8 mouse cellular contexts compared by ENCODE assay signal in genomic region chr7:139484206-139484955, GRCm38 (mm10).
DNase-seq lines count a peak whose midpoint lies in the region; TF ChIP-seq lines count a peak whose summit lies in the region.

No protein-coding gene starts in this region.

- no peak overlapping the region for H3K27ac ChIP-seq in thymus, adult 2 months (ENCODE audit: control insufficient read depth, insufficient read depth, low read length)

- no peak for TF ChIP-seq POLR2A in thymus, adult 2 months (IDR thresholded peaks at IDR 0.05; ENCODE audit: control insufficient read depth, extremely low read depth, insufficient read depth, low read length, poor library complexity)

- no peak overlapping the region for H3K4me3 ChIP-seq in thymus, adult 2 months (ENCODE audit: control insufficient read depth, insufficient read depth, low read length)

- H3K27me3 ChIP-seq in thymus, adult 2 months (ENCODE audit: control insufficient read depth, insufficient read depth, low read length): no peaks in the 10 kb centered on the region

- TF ChIP-seq CTCF in thymus, adult 2 months (IDR thresholded peaks at IDR 0.05; ENCODE audit: borderline replicate concordance, control insufficient read depth, extremely low read depth, insufficient read depth, low read length, poor library complexity): peak; percentile 63; the same call in 1 of the 2 replicates

- DNase-seq in thymus, adult 2 months: peak; percentile 6
- DNase-seq in thymus, adult 18-20 months: no peak
- peak; percentile 73 to 78 for DNase-seq in cerebellum, adult 18-20 months
- DNase-seq in frontal cortex, adult 2 months (ENCODE audit: extremely low spot score in 1 of 2, low spot score in 1 of 2): peak; percentile 26 to 72
- peak; percentile 55 for DNase-seq in kidney, postnatal 14 days
- DNase-seq in lung, postnatal 14 days: peak; percentile 42
- DNase-seq in right cerebral cortex, postnatal 10 days (ENCODE audit: low spot score in 2 of 2): peak; percentile 75 to 82
- DNase-seq in B cell, adult 2 months: no peak

- WGBS in thymus, adult 2 months: 84% methylated on average over 9 of the region's 9 CpGs

- H3K4me1 ChIP-seq in thymus, adult 2 months (replicated peaks; ENCODE audit: control insufficient read depth, insufficient read depth, low read length): no peaks in the 10 kb centered on the region

- no peaks in the 10 kb centered on the region for H3K36me3 ChIP-seq in thymus, adult 2 months (ENCODE audit: control insufficient read depth, insufficient read depth, low read length)

Comparison
In these comparisons a context has a peak if more than half of its experiments do, and no peak if none do; other contexts are left out.
1. DNase-seq: peak in thymus, adult 2 months (single experiment), cerebellum, adult 18-20 months (2 of 2), frontal cortex, adult 2 months (2 of 2), kidney, postnatal 14 days (single experiment), lung, postnatal 14 days (single experiment) and right cerebral cortex, postnatal 10 days (2 of 2); none in thymus, adult 18-20 months (0 of 2) and B cell, adult 2 months (0 of 2).